27 mouse cellular contexts compared by ENCODE assay signal in genomic region chr8:120746007-120746701, GRCm38 (mm10). TPM values are rescaled to one million over a fixed set of nuclear protein-coding genes. Genes with fewer than 3 reads are reported as not detected.
DNase-seq lines count a peak whose midpoint lies in the region; ATAC-seq and TF ChIP-seq lines count a peak whose summit lies in the region.
"Had no signal": no experiment of that assay in that cellular context is flagged by ENCODE, and none has a peak within 500 bp of the region (broad histone marks: within the 10 kb centered on the region; RNA-seq: fewer than 3 reads in every experiment).

No protein-coding gene starts in this region.

- no peak overlapping the region for H3K9ac ChIP-seq in limb, embryonic 13.5 days
- H3K9ac ChIP-seq in stomach, embryonic 16.5 days (ENCODE audit: low read length), result no peak overlapping the region
- H3K9ac ChIP-seq: hindbrain, embryonic 14.5 days had no signal

- no peaks in the 10 kb centered on the region for H3K9me3 ChIP-seq in limb, embryonic 13.5 days
- no peaks in the 10 kb centered on the region for H3K9me3 ChIP-seq in stomach, embryonic 16.5 days (replicated peaks; ENCODE audit: control insufficient read depth, low read length)
- H3K9me3 ChIP-seq: forebrain, embryonic 10.5 days had no signal

- no peak for DNase-seq in gastrocnemius, adult 2 months
- DNase-seq in gastrocnemius, postnatal 4 days (ENCODE audit: low spot score in 2 of 2), result no peak
- peak; percentile 53 to 66 for DNase-seq in spleen, adult 2 months (ENCODE audit: low read depth in 1 of 2, low spot score in 2 of 2)
- DNase-seq in spleen, postnatal 4 days (ENCODE audit: low spot score in 2 of 2), result no peak
- DNase-seq in heart, adult 11 months, result no peak
- DNase-seq in left cerebral cortex, adult 11 months (ENCODE audit: low spot score), result no peak
- DNase-seq: adrenal gland, adult 8-10 months; cerebellum, adult 2 months; cerebellum, postnatal 25 days; gastrocnemius, postnatal 14 days; kidney, postnatal 4 days; lung, adult 2 months; lung, postnatal 14 days; midbrain, embryonic 14.5 days; right cerebral cortex, postnatal 14 days; thymus, postnatal 25 days had no signal

- no peaks in the 10 kb centered on the region for H3K27me3 ChIP-seq in spleen, adult 2 months (ENCODE audit: control insufficient read depth, insufficient read depth, low read length)
- peaks cover 3% of the 10 kb centered on the region; the same call in 1 of the 2 replicates for H3K27me3 ChIP-seq in limb, embryonic 13.5 days
- no peaks in the 10 kb centered on the region for H3K27me3 ChIP-seq in stomach, embryonic 16.5 days (ENCODE audit: control insufficient read depth, insufficient read depth, low read length)
- H3K27me3 ChIP-seq: Patski had no signal

- TF ChIP-seq CTCF in gastrocnemius, adult 2 months (IDR thresholded peaks at IDR 0.05), result no peak
- TF ChIP-seq CTCF in spleen, adult 2 months (IDR thresholded peaks at IDR 0.05; ENCODE audit: extremely low read depth, insufficient read depth, insufficient read length, insufficient replicate concordance), result no peak

- no peak overlapping the region for H3K4me3 ChIP-seq in gastrocnemius, adult 2 months
- H3K4me3 ChIP-seq in spleen, adult 2 months (ENCODE audit: extremely low read depth, insufficient read depth, insufficient read length), result no peak overlapping the region
- no peak overlapping the region for H3K4me3 ChIP-seq in limb, embryonic 13.5 days
- no peak overlapping the region for H3K4me3 ChIP-seq in stomach, embryonic 16.5 days (replicated peaks; ENCODE audit: low read length)
- H3K4me3 ChIP-seq: forebrain, embryonic 10.5 days; heart, adult 2 months; left cerebral cortex, adult 2 months had no signal

- H3K4me1 ChIP-seq in spleen, adult 2 months (ENCODE audit: control insufficient read depth, insufficient read depth, insufficient read length), result peaks cover 65% of the 10 kb centered on the region
- peaks cover 22% of the 10 kb centered on the region for H3K4me1 ChIP-seq in limb, embryonic 13.5 days
- H3K4me1 ChIP-seq in stomach, embryonic 16.5 days (ENCODE audit: control insufficient read depth, insufficient read depth, low read length), result peaks cover 33% of the 10 kb centered on the region

- no peak for TF ChIP-seq POLR2A in spleen, adult 2 months (IDR thresholded peaks at IDR 0.05; ENCODE audit: low read depth, low read length)

- peaks cover 61% of the 10 kb centered on the region for H3K36me3 ChIP-seq in spleen, adult 2 months (ENCODE audit: control insufficient read depth, insufficient read depth, low read length)
- no peaks in the 10 kb centered on the region for H3K36me3 ChIP-seq in limb, embryonic 13.5 days
- no peaks in the 10 kb centered on the region for H3K36me3 ChIP-seq in stomach, embryonic 16.5 days (ENCODE audit: control insufficient read depth, insufficient read depth, low read length)
- H3K36me3 ChIP-seq: forebrain, embryonic 10.5 days; G1E had no signal

- WGBS in spleen, adult 2 months, result 43% methylated on average over 18 of the region's 18 CpGs
- 63% methylated on average over 18 of the region's 18 CpGs for WGBS in limb, embryonic 13.5 days
- WGBS in stomach, embryonic 16.5 days, result 76% methylated on average over 18 of the region's 18 CpGs

- peak overlapping the region; percentile 75 for H3K27ac ChIP-seq in gastrocnemius, adult 2 months
- peak overlapping the region; percentile 89 for H3K27ac ChIP-seq in spleen, adult 2 months (ENCODE audit: insufficient read depth, low read length)
- H3K27ac ChIP-seq in limb, embryonic 13.5 days, result no peak overlapping the region
- peak overlapping the region; percentile 17; the same call in 1 of the 2 replicates for H3K27ac ChIP-seq in stomach, embryonic 16.5 days (ENCODE audit: low read length)
- H3K27ac ChIP-seq: forebrain, embryonic 10.5 days; heart, adult 2 months; hindbrain, embryonic 14.5 days; left cerebral cortex, adult 2 months had no signal

- H3K4me2 ChIP-seq in limb, embryonic 13.5 days (replicated peaks), result no peak overlapping the region
- H3K4me2 ChIP-seq in stomach, embryonic 16.5 days (ENCODE audit: low read depth, low read length), result no peak overlapping the region
- H3K4me2 ChIP-seq: hindbrain, embryonic 14.5 days; liver, embryonic 11.5 days had no signal

- intact Hi-C loops in gastrocnemius, adult 2 months (cut with DNase I), result no loop called here

- ATAC-seq in limb, embryonic 13.5 days (ENCODE audit: low FRiP score, low read depth), result 0 out of 2 replicates have a peak, but pooled peaks have one; percentile 44
- no peak for ATAC-seq in stomach, embryonic 16.5 days (ENCODE audit: insufficient read depth, low FRiP score)
- ATAC-seq: forebrain, embryonic 16.5 days; inflammation-experienced regulatory T-cells, adult 6 months; Patski had no signal

RNA-seq across cellular contexts. Expression of gene Irf8, which starts 10.0 kb away (rescaled TPM):
- total RNA-seq in gastrocnemius, adult 2 months (2021), result 10 to 100 TPM in 1 of 2 experiments, 1 to 10 TPM in 1; 4.8 to 11.2 TPM
- 1 to 10 TPM; 3.5 to 4.2 TPM for total RNA-seq in gastrocnemius, postnatal 4 days (2021)
- polyA plus RNA-seq in spleen, adult 2 months (2012; rRNA removed), result 255 and 267 TPM in 2 replicates
- 4.8 and 5.4 TPM in 2 replicates for polyA plus RNA-seq in limb, embryonic 13.5 days (2015; fragmentation: Nextera tagmentation; extraction: Ambion mirVana)
- polyA plus RNA-seq in stomach, embryonic 16.5 days (2015; fragmentation: Nextera tagmentation; extraction: Ambion mirVana), result 22.3 and 25.4 TPM in 2 replicates

Comparison
In these comparisons a context has a peak if more than half of its experiments do, and no peak if none do; other contexts are left out.
1. DNase-seq: peak in spleen, adult 2 months (2 of 2); none in gastrocnemius, adult 2 months (single experiment), gastrocnemius, postnatal 4 days (0 of 2), spleen, postnatal 4 days (0 of 2), heart, adult 11 months (single experiment) and left cerebral cortex, adult 11 months (single experiment).